12 mouse cellular contexts compared by ENCODE assay signal in the genomic region with DNA sequence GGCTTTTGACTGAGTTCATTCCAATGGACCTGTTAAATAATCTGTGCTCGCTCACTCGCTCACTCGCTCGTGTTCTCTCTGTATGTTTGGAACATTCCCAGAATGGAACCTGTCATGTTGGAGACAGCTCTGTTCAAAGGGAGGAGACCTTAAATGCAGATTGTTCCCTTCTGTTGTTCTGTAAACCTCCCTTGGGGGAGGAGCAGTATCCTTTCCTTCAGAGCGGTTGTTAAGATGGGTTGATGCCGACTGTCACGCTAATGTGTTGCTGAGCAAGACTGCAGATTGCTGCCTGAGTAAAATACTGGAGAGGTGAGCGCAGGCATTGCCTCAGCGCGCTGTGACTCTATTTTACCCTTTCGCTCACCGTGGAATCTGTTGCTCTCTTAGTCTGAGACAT. TPM values are rescaled to one million over a fixed set of nuclear protein-coding genes. Genes with fewer than 3 reads are reported as not detected.
DNase-seq lines count a peak whose midpoint lies in the region; ATAC-seq and TF ChIP-seq lines count a peak whose summit lies in the region.
"Had no signal": no experiment of that assay in that cellular context is flagged by ENCODE, and none has a peak within 500 bp of the region (broad histone marks: within the 10 kb centered on the region; RNA-seq: fewer than 3 reads in every experiment).

No protein-coding gene starts in this region.

- peak overlapping the region; percentile 7; the same call in 1 of the 2 replicates for H3K9ac ChIP-seq in forebrain, embryonic 11.5 days (ENCODE audit: low read length)
- peak overlapping the region; percentile 16; the same call in 1 of the 2 replicates for H3K9ac ChIP-seq in hindbrain, embryonic 14.5 days
- H3K9ac ChIP-seq in midbrain, postnatal 0 days (replicated peaks; ENCODE audit: low read length, poor library complexity, severe bottlenecking) = peak overlapping the region; percentile 19; the same call in 1 of the 2 replicates
- H3K9ac ChIP-seq: kidney, embryonic 15.5 days; liver, embryonic 13.5 days had no signal

- peak; percentile 36 for DNase-seq in layer of hippocampus, adult 9-11 months
- DNase-seq in layer of hippocampus, adult 9-10 months (ENCODE audit: low spot score) = no peak
- no peak for DNase-seq in forebrain, embryonic 11.5 days (ENCODE audit: low spot score)
- no peak for DNase-seq in hindbrain, embryonic 14.5 days (ENCODE audit: low spot score)
- DNase-seq in midbrain, postnatal 0 days (ENCODE audit: low spot score) = peak; percentile 30
- DNase-seq in adrenal gland, adult 18-20 months (ENCODE audit: low spot score in 2 of 2) = no peak
- DNase-seq in heart, postnatal 36 days = no peak
- no peak for DNase-seq in kidney, postnatal 36 days
- DNase-seq: liver, embryonic 13.5 days; lung, postnatal 10 days had no signal

- 19% methylated on average over 12 of the region's 12 CpGs for WGBS in forebrain, embryonic 11.5 days
- 13% methylated on average over 12 of the region's 12 CpGs for WGBS in hindbrain, embryonic 14.5 days
- WGBS in midbrain, postnatal 0 days = 18% methylated on average over 12 of the region's 12 CpGs

- H3K4me3 ChIP-seq in forebrain, embryonic 11.5 days (ENCODE audit: low read depth, low read length) = no peak overlapping the region
- no peak overlapping the region for H3K4me3 ChIP-seq in hindbrain, embryonic 14.5 days (replicated peaks; ENCODE audit: low read length)
- H3K4me3 ChIP-seq in midbrain, postnatal 0 days (ENCODE audit: low read depth, low read length) = no peak overlapping the region
- H3K4me3 ChIP-seq: kidney, embryonic 15.5 days; liver, embryonic 13.5 days had no signal

- no peaks in the 10 kb centered on the region for H3K9me3 ChIP-seq in forebrain, embryonic 11.5 days (ENCODE audit: control insufficient read depth, low read length)
- H3K9me3 ChIP-seq in hindbrain, embryonic 14.5 days (ENCODE audit: control insufficient read depth, low read length) = no peaks in the 10 kb centered on the region
- no peaks in the 10 kb centered on the region for H3K9me3 ChIP-seq in midbrain, postnatal 0 days (ENCODE audit: low read length)
- H3K9me3 ChIP-seq: kidney, embryonic 15.5 days; liver, embryonic 13.5 days had no signal

- H3K36me3 ChIP-seq in forebrain, embryonic 11.5 days (ENCODE audit: control insufficient read depth, insufficient read depth, low read length) = peaks cover 5% of the 10 kb centered on the region; the same call in 1 of the 2 replicates
- peaks cover 62% of the 10 kb centered on the region for H3K36me3 ChIP-seq in hindbrain, embryonic 14.5 days (replicated peaks; ENCODE audit: control insufficient read depth, insufficient read depth)
- peaks cover 17% of the 10 kb centered on the region for H3K36me3 ChIP-seq in midbrain, postnatal 0 days (ENCODE audit: insufficient read depth, low read length)

- intact Hi-C loops in heart, postnatal 36 days (cut with DNase I) = no loop called here

- no peak for TF ChIP-seq CTCF in midbrain, postnatal 0 days (IDR thresholded peaks at IDR 0.05)

- no peak overlapping the region; the same call in 1 of the 2 replicates for H3K27ac ChIP-seq in forebrain, embryonic 11.5 days (ENCODE audit: low read depth, low read length)
- H3K27ac ChIP-seq in hindbrain, embryonic 14.5 days = 0 out of 2 replicates have a peak overlapping the region, but pooled peaks have one; percentile 16
- H3K27ac ChIP-seq in midbrain, postnatal 0 days (ENCODE audit: low read depth, low read length) = peak overlapping the region; percentile 43
- H3K27ac ChIP-seq: kidney, embryonic 15.5 days; liver, embryonic 13.5 days; stomach, postnatal 0 days had no signal

- H3K27me3 ChIP-seq in forebrain, embryonic 11.5 days (ENCODE audit: control insufficient read depth, insufficient read depth, low read length) = no peaks in the 10 kb centered on the region
- H3K27me3 ChIP-seq in hindbrain, embryonic 14.5 days (ENCODE audit: control insufficient read depth, insufficient read depth, low read length) = no peaks in the 10 kb centered on the region
- H3K27me3 ChIP-seq in midbrain, postnatal 0 days (ENCODE audit: insufficient read depth, low read length) = no peaks in the 10 kb centered on the region
- H3K27me3 ChIP-seq: kidney, embryonic 15.5 days; liver, embryonic 13.5 days had no signal

- H3K4me2 ChIP-seq in forebrain, embryonic 11.5 days (ENCODE audit: low read depth, low read length, severe bottlenecking) = no peak overlapping the region
- H3K4me2 ChIP-seq in hindbrain, embryonic 14.5 days (replicated peaks) = peak overlapping the region; percentile 3; the same call in 1 of the 2 replicates
- H3K4me2 ChIP-seq in midbrain, postnatal 0 days (ENCODE audit: low read depth, low read length, poor library complexity, severe bottlenecking) = no peak overlapping the region; the same call in 1 of the 2 replicates
- H3K4me2 ChIP-seq: kidney, embryonic 15.5 days; liver, embryonic 13.5 days had no signal

- no peak for ATAC-seq in forebrain, embryonic 11.5 days (replicated peaks; ENCODE audit: low FRiP score)
- no peak for ATAC-seq in hindbrain, embryonic 14.5 days (ENCODE audit: low FRiP score)
- no peak for ATAC-seq in midbrain, postnatal 0 days (ENCODE audit: low FRiP score)

- H3K4me1 ChIP-seq in forebrain, embryonic 11.5 days (replicated peaks; ENCODE audit: control insufficient read depth, insufficient read depth, low read length) = peaks cover 7% of the 10 kb centered on the region; the same call in 1 of the 2 replicates
- peaks cover 24% of the 10 kb centered on the region for H3K4me1 ChIP-seq in hindbrain, embryonic 14.5 days (replicated peaks; ENCODE audit: control insufficient read depth, insufficient read depth, low read length)
- H3K4me1 ChIP-seq in midbrain, postnatal 0 days (ENCODE audit: insufficient read depth, low read length) = 0 out of 2 replicates have a peak, but pooled peaks cover 3% of the 10 kb centered on the region
- H3K4me1 ChIP-seq: kidney, embryonic 15.5 days; liver, embryonic 13.5 days had no signal

RNA-seq across cellular contexts. Expression of a gene that starts 46.8 kb away (rescaled TPM):
- 20.7 and 20.8 TPM in 2 replicates for polyA plus RNA-seq in forebrain, embryonic 11.5 days (2014; fragmentation: Nextera tagmentation; extraction: Ambion mirVana)
- polyA plus RNA-seq in hindbrain, embryonic 14.5 days (2014; fragmentation: Nextera tagmentation; extraction: Ambion mirVana) = 26.2 and 28.2 TPM in 2 replicates
- 43.1 and 44.5 TPM in 2 replicates for total RNA-seq in midbrain, postnatal 0 days (2014; rRNA removed)
- 15.3 and 17.1 TPM in 2 replicates for polyA plus RNA-seq in midbrain, postnatal 0 days (2015; fragmentation: Nextera tagmentation; extraction: Ambion mirVana)
- 10 to 100 TPM; 43.0 to 49.4 TPM for total RNA-seq in adrenal gland, adult 18-20 months (2021)
- total RNA-seq in heart, postnatal 36 days (2021) = 10 to 100 TPM; 26.1 to 26.6 TPM

RNA-seq across cellular contexts. Expression of a gene that starts 58.0 kb away (rescaled TPM):
- 12.8 and 17.8 TPM in 2 replicates for polyA plus RNA-seq in forebrain, embryonic 11.5 days (2014; fragmentation: Nextera tagmentation; extraction: Ambion mirVana)
- 11.3 and 13.7 TPM in 2 replicates for polyA plus RNA-seq in hindbrain, embryonic 14.5 days (2014; fragmentation: Nextera tagmentation; extraction: Ambion mirVana)
- 9.1 and 18.1 TPM in 2 replicates for total RNA-seq in midbrain, postnatal 0 days (2014; rRNA removed)
- polyA plus RNA-seq in midbrain, postnatal 0 days (2015; fragmentation: Nextera tagmentation; extraction: Ambion mirVana) = 8.8 and 8.9 TPM in 2 replicates
- 10 to 100 TPM in 1 of 2 experiments, 1 to 10 TPM in 1; 6.7 to 19.3 TPM for total RNA-seq in adrenal gland, adult 18-20 months (2021)
- total RNA-seq in heart, postnatal 36 days (2021) = under 1 TPM; 0.50 to 0.73 TPM

Comparison
In these comparisons a context has a peak if more than half of its experiments do, and no peak if none do; other contexts are left out.
1. DNase-seq: peak in layer of hippocampus, adult 9-11 months (single experiment) and midbrain, postnatal 0 days (single experiment); none in layer of hippocampus, adult 9-10 months (single experiment), forebrain, embryonic 11.5 days (single experiment), hindbrain, embryonic 14.5 days (single experiment), adrenal gland, adult 18-20 months (0 of 2), heart, postnatal 36 days (0 of 2) and kidney, postnatal 36 days (0 of 2).
2. Peak in every context shown above with its lines, with median percentiles within 50 percentile points of each other: H3K9ac ChIP-seq.